Mouse (Mus musculus) left cerebral cortex, postnatal 4 days (tissue): ENCODE measurements around the gene Srcap. TPM values are rescaled to one million over a fixed set of nuclear protein-coding genes. Genes with fewer than 3 reads are reported as not detected.
A peak's percentile ranks its signal among the peaks of the same experiment; 100 is the strongest.
"Not testable (repeated sequence)": the region's sequence is repeated elsewhere in the genome, so short reads cannot be mapped to it uniquely, and the experiment has no call there.

Source experiments
- DNase-seq: peaks from one replicate; pipeline ENCODE4 v3.0.0-alpha.2; 2022
- intact Hi-C: fragments of 180-260 bp; cut with DNase I; formaldehyde crosslinking; loops from one replicate; pipeline ENCODE4 v1.15.1; 2025
- total RNA-seq, 2 experiments: library from RNA; stranded (reverse); gene quantifications; 2 replicates each; pipeline ENCODE4 v1.2.3; 2021

Gene Srcap
- total RNA-seq, 2 experiments from 2014 or later, result 113 to 128 TPM

DNA sequence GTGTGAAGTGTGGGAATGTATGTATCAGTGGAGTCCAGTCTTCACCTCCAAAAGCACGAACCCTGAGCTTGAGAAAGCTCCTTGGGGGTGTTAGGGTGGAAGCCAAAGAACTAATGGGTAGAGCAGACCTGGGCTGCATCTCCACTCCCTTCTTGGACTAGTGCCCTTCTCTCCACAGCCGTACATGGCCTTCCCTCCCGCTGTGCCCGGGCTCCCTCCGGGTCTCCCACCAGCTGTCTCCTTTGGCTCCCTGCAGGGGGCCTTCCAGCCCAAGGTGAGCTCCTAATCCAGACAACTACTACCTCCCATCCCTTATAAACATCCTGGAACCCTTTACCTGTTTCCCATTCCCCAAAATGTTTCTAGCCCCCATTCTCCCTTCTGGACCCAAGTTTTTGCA lies 26.4 kb upstream of the Srcap start:
- DNase-seq, result no peak
- intact Hi-C loops, result no loop called here

DNA sequence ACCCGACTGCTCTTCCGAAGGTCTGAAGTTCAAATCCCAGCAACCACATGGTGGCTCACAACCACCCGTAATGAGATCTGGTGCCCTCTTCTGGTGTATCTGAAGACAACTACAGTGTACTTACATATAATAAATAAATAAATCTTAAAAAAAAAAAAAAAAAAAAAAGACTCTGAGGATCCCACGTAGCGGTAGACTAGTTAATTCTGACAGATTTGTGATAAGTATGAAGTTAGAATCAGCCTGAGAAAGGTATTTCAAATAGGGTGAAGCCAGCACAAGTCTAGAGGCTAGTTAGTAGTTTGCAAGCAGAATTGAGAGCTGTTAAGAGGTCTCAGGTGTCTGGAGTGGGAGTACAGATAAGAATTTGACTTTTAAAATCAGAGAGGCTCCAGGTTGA lies 23.4 kb upstream of the Srcap start:
- not testable (repeated sequence) for DNase-seq

DNA sequence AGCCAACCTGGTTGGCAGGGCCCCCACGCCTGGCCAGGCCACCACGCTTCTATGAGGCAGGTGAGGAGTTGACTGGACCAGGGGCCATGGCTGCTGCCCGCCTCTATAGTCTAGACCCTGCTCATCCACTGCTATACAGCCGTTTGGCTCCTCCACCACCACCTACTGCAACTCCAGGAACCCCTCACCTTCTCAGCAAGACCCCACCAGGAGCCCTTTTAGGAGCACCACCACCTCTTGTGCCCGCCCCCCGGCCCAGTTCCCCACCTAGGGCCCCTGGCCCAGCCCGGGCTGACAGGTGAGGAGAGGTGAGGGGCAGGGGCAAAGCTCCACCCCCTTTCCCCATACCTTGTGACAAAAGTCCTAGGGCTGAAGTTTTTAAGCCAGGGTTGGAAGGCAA lies 21.8 kb upstream of the Srcap start:
- intact Hi-C loops, result no loop called here
- DNase-seq, result no peak

More for the DNA sequence above, 23.4 kb upstream of the Srcap start:
- intact Hi-C loops, result not testable (repeated sequence)

DNA sequence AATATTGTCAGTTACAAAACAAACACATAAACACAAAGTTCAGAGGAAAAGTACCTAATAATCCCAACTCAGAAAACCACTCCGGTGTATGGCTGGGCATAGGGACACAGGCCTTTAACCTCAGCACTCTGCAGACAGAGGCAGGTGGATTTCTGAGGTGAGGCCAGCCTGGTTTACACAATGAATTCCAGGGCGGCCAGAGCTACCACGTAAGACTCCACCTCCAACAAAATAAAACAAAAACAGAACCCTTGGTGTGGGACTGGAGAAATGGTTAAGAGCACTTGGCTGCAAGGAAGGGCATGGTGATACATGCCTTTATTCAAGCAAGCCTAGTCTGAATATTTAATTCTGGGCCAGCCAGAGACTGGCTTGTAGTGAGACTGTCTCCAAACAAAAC lies 19.9 kb upstream of the Srcap start:
- intact Hi-C loops, result no loop called here
- no peak for DNase-seq

DNA sequence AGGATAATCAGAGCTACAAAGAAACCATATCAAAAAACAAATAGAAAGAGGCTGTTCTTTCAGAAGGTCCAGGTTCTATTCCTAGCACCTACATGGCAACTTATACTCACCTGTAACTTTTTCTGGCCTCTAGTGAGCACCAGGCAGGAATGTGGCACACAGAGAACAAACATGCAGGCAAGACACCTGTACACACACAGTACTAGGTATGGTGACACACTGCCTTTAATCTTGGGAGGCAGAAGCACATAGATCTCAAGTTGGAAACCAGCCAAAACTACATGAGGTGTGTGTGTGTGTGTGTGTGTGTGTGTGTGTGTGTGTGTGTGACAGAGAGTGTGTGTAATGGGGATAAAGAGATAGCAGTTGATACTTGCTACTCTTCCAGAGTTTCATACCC lies 17.1 kb upstream of the Srcap start:
- intact Hi-C loops, result loop anchor here (5.0 kb wide), 1 partner anchor 132 kb away; no protein-coding TSS in a partner anchor
- no peak for DNase-seq

DNA sequence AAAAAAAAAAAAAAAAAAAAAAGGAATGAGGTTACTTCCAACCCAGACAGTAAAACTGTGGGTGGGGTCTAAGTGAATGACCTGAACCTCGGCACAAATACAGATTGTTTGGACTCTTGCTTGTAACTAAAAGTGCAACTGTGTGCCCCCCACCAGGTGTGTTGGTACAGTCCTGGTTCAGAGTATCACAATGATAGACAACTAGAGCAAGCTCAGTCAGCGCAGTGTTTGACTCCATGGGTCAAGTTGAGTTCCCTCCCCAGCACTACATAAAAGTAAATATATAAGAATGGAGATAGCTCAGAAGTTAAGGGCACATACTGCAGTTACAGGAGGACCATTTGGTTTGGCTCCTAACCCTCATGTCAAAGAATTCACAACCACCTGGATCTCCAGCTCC lies 14.4 kb upstream of the Srcap start:
- no peak for DNase-seq
- intact Hi-C loops, result loop anchor here (5.0 kb wide), 1 partner anchor 135 kb away; no protein-coding TSS in a partner anchor

DNA sequence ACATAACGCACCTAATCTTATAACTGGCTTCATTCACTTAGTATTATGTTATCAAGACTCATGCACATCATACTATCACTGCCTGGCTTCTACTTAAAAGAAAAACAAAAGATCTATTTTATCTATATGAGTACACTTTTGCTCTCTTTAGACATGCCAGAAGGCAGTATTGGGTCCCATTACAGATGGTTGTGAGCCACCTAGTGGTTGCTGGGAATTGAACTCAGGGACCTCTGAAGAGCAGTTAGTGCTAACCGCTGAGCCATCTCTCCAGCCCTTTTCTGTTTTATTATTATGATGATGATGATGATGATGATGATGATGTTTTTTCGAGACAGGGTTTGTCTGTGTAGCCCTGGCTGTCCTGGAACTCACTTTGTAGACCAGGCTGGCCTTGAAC lies 13.4 kb upstream of the Srcap start:
- peak; percentile 42 for DNase-seq
- intact Hi-C loops, result loop anchor here (5.0 kb wide), 1 partner anchor 136 kb away; no protein-coding TSS in a partner anchor

DNA sequence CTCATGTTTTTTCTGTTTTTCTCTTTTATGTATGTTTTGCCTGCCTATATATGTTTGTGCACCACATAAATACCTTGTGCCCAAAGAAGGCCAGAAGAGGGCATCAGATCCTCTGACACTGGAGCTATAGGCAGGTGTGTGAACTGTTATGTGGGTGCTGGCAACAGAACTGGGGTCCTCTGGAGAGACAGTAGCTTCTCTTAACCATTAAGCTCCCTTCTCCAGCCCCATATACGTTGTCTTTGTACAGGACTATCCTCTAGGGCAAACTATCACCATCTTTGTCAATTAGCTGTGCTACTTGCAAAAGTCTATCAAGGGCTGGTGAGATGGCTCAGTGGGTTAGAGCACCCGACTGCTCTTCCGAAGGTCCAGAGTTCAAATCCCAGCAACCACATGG lies 3.5 kb upstream of the Srcap start:
- DNase-seq, result no peak
- intact Hi-C loops, result no loop called here

DNA sequence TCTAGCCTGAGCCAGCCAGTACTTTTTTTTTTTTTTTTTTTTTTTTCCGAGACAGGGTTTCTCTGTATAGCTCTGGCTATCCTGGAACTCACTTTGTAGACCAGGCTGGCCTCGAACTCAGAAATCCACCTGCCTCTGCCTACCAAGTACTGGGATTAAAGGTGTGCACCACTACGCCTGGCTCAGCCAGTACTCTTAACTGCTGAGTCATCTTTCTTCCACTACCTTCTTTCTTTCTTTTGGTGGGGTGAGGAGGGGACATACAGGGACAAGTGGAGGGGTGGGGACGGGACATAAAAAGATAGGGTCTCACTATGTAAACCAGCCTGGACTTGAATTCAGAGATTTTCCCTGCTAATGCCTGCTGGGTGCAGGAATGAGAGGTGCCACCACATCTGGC lies 2.0 kb upstream of the Srcap start:
- DNase-seq, intact Hi-C loops: not testable (repeated sequence)

DNA sequence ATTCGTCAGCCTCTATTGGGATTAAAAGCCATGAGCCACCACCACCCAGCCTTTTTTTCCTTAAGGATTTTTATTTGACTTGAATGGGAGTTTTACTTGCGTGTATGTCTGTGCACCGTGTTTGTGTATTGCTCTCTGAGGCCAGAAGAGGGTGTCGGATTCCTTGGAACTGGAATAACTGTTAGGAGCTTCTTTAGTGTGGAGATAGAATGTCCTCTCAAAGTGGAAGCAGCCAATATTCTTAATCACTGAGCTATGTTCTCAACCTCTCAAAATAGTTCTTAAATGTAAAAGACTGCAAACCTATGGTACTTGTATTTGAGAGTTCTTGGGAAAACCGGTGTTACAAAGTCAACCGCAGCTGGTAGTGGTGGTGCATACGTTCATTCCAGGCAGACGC lies 542 bp upstream of the Srcap start:
- no peak for DNase-seq
- intact Hi-C loops, result no loop called here

DNA sequence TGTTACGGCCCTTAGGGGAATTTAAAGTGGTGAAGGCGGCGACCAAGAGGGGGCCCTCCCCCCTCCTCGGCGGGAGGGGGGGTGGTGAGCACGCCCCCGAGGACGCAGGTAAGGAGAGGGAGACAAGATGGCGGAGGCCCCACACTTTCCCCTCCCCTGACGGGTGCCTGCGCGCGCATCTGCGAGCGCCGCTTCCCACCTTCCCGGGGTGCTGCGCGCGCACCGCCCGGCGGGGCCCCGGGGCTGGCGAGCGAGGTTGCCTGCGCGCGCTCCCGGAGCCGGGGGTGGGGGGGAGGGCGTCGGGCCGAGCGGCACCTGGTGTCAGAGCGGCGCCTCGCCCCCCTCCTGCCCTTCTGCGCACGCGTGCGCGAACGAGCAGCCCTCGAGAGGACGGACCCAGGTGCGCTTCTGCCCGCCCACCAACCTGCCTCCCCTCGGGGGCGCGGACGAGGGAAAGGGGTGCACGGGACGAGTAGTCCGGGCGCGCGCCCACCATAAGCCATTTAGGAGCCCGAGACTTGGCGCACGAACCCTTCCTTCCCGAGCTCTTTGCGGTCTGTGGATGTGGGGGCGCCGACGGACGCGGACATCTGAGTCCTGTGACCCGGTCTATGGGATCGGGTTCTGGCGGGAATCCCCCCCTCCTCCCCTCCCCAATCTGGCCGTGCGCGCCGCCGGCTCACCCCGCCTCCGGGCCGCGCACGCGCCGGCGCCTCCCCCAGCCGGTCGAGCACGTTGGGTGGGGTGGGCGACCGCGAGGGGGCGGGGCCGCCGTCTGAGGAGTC lies 640 bp downstream of the Srcap start:
- intact Hi-C loops, result no loop called here
- DNase-seq, result peak; percentile 96

DNA sequence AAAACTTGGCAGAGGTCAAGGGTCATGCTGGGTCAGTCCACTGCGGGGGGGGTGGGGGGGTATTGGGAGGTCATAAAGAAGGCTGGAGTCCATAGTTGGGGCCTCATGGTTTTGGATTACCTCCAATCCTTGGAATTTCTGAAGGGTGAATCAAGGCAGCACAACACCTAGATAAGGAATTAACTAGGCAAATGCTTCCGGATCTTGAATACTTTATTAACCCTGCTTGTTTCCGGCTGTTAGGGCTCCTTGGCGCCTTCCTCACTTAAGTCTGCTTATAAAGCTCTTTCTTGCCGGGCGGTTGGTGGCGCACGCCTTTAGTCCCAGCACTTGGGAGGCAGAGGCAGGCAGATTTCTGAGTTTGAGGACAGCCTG lies 1.2 kb downstream of the Srcap start:
- intact Hi-C loops, result no loop called here
- peak; percentile 10 for DNase-seq

DNA sequence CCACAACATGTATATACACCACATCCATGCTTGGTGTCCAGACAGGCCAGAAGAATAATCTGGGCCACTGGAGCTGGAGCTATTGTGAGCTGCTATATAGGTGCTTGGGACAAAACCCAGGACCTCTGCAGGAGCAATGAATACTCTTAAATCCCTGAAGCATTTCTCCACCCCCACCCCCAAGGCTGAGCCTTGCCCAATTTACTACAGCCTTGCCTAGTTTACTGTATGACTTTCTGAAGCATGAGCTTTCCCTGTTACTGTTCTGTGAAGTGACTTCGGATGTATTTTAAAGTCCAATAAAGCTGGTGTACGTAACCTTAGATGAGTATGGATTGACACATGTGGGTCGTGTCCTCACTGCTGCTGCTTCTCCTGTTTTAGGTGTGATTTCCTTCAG lies 2.0 kb downstream of the Srcap start:
- DNase-seq, result no peak
- intact Hi-C loops, result no loop called here

DNA sequence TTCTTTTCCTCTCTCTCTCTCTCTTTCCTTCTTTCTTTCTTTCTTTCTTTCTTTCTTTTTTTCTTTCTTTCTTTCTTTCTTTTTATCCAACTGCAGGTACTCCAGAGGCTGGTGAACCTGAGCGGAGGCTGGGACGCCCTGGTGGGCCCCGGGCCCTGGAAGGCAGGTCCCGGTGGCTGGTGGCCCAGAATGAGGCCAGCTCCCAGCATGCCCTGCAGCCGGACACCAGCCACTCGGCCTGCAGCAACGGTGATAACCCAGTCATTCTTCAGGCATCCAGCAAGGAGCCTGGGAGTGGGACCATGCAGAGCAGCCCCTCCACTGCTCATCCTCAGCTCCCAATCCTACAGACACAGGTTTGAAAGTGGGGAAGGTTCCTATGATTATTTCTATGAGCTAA lies 4.1 kb downstream of the Srcap start:
- DNase-seq, result no peak
- intact Hi-C loops, result loop anchor here (5.0 kb wide), 1 partner anchor 36 kb away; no protein-coding TSS in a partner anchor

DNA sequence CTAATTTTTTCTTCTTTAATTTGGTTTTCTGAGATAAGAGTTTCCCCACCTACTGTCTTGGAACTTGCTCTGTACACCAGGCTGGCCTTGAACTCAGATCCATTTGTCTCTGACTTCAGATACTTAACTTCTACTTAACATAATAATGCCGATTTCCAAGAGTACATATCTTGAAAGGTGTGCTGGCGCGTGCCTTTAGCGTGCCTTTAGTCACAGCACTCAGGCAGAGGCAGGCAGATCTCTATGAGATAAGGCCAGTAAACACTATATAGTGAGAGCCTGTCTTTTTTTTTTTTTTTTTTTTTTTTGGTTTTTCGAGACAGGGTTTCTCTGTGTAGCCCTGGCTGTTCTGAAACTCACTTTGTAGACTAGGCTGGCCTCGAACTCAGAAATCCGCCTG lies 4.6 kb downstream of the Srcap start:
- intact Hi-C loops, result loop anchor here (5.0 kb wide), 1 partner anchor 36 kb away; no protein-coding TSS in a partner anchor
- DNase-seq, result no peak

DNA sequence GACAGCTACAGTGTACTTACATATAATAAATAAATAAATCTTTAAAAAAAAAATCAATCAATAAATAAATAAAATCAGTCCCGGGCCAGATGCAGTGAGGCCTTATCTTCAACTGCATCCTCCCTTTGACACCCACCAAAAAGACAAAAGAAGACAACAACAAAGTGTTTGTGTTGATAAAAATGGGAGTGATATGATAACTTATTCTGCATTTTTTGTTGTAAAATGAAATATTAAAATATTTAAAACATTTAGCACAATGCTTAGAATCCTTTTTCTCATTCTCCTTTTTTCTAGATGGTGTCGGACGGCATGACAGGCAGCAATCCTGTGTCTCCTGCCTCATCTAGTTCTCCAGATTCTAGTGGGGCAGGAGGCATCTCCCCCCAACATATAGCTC lies 7.5 kb downstream of the Srcap start, which contains the start of gene Gm42715:
Gm42715 (plus strand) TSS at position 301 of the 400 bp plus-strand sequence.
- intact Hi-C loops, result loop anchor here (5.0 kb wide), 1 partner anchor 33 kb away; no protein-coding TSS in a partner anchor

DNA sequence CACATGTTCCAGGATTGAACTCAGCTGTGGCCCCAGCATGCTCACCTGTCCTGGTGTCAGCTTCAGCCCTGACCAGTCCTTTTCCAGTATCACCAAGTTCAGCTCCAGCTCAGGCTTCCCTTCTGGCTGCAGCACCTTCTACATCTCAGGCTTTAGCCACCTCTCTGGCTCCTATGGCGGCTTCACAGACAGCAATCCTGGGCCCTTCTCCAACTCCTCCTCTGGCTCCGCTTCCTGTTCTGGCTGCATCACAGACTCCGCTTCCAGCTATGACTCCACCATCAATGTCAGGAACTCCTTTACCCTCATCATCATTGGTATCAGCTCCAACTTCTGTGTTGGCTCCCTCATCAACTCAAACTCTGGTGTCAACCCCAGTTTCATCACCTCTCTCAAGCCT lies 29.9 kb downstream of the Srcap start:
- DNase-seq, result no peak
- intact Hi-C loops, result no loop called here

More for the DNA sequence above, 7.5 kb downstream of the Srcap start, which contains the start of gene Gm42715:
- no peak for DNase-seq

DNA sequence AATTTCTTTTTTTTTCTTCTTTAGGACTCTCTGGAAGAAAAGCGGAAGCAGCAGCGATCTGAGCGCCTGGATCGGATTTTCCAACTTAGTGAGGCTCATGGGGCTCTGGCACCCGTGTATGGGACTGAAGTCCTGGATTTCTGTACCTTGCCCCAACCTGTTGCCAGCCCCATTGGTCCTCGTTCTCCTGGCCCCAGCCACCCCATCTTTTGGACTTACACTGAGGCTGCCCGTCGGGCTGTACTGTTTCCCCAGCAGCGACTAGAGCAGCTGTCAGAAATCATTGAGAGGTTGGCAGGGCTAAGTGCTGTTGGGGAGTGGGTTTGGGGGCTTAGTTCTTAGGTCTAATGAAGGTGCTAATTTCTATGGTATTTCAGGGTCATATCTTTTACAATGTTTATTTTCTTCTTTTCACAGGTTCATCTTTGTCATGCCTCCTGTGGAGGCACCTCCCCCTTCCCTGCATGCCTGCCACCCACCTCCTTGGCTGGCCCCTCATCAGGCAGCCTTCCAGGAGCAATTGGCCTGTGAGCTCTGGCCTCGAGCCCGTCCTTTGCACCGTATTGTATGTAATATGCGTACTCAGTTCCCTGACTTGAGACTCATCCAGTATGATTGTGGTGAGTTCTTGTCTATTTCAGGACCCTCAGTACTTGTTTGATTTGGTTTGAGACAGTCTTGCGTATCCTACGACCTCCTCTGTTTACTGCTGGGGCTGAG lies 37.5 kb downstream of the Srcap start:
- DNase-seq, result peak; percentile 71
- intact Hi-C loops, result no loop called here

DNA sequence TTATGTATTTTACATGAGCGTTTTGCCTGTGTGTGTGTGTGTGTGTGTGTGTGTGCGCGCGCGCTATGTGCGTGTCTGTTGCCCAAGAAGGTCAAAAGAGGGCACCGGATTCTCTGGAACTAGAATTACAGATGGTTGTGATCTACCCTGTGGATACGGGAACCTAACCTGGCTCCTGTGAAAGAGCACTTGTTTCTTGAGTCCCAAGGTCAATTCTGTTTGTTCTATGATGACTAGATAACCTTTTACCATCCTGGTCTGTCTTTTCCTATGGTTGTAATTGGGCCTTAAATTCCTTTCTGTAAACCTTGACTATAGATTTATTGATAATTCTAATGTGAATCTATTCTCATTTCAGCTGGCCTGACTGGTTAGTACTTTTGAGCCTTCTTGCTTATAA lies 39.8 kb downstream of the Srcap start:
- DNase-seq, result no peak
- intact Hi-C loops, result loop anchor here (5.0 kb wide), 1 partner anchor 34 kb away; the partner anchor contains the start of gene Gm42715

DNA sequence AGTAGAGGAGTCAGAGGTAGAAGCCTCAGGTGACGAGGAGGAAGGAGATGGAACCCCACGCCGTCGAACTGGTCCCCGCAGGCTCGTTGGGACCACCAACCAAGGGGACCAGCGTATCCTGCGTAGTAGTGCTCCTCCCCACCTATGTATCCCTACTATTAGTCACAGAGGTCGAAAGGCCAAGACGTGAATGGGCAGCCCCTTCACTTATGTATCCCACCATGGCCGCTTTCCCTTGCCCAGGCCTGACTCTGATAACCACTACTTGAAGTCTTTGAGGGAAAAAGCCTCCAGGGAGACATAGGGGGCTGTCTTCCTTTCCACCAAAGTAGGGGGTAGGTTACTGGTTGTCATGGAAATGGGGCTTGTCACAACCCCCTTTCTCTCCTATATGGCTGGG lies 48.8 kb downstream of the Srcap start:
- DNase-seq, result no peak
- intact Hi-C loops, result no loop called here

DNA sequence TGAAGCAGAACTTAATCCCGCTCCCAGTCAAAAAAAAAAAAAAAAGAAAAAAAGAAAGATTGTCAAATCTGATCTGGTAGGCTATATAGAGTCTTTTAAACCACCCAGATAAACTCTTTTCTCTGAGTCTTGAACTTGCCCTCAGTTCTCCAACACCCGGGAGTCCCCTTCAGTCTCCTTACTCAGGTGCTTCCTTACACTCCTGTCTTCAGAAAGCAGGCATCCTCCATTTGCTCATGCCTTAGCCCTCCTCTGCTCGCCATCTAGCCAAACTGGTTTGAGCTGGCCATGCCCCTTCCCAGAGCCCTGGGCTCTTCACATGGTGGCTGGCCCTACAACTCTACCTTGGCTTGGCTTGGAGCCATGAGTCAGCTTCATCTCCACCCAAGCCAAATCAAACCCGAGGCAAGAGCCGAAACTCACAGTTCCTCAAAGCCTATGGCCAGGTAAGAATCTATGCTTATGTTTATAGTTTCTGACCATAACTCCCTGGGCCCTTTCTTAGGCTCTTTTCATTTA lies 49.6 kb downstream of the Srcap start, which contains the start of gene Tmem265:
Tmem265 (plus strand) TSS at position 51 of the 519 bp plus-strand sequence.
- DNase-seq, result no peak
- intact Hi-C loops, result no loop called here
